Mouse (Mus musculus) heart, embryonic 16.5 days (tissue): ENCODE data around the gene Zfp874a. TPM values are rescaled to one million over a fixed set of nuclear protein-coding genes. Genes with fewer than 3 reads are reported as not detected.
"Not testable (repeated sequence)": the region's sequence is repeated elsewhere in the genome, so short reads cannot be mapped to it uniquely, and the experiment has no call there.

Source experiments
- ATAC-seq: fragments of 200-750 bp; cut with Nextera tagmentation; replicated peaks from 2 replicates; pipeline ENCODE4 v1.8.0; 2017; ENCODE audit warnings: moderate number of reproducible peaks; ENCODE audit not compliant: insufficient read depth, low FRiP score; ENCODE audit errors: extremely low read depth
- H3K27ac ChIP-seq: fragments of 300-500 bp; sonication (generic); 2 replicates; pipeline ENCODE4 v1.5.1; 2014; ENCODE audit warnings: mild to moderate bottlenecking, low read length, control low read depth, moderate library complexity
- H3K27me3 ChIP-seq: fragments of 300-500 bp; sonication (generic); 2 replicates; pipeline ENCODE4 v1.6.1; 2014; ENCODE audit warnings: low read length, mixed read lengths; ENCODE audit not compliant: control insufficient read depth, insufficient read depth
- H3K36me3 ChIP-seq: fragments of 300-500 bp; sonication (generic); 2 replicates; pipeline ENCODE4 v1.6.1; 2014; ENCODE audit not compliant: control insufficient read depth, insufficient read depth
- H3K4me1 ChIP-seq: fragments of 300-500 bp; sonication (generic); 2 replicates; pipeline ENCODE4 v1.6.1; 2014; ENCODE audit warnings: low read length, mixed read lengths; ENCODE audit not compliant: control insufficient read depth, insufficient read depth
- H3K4me2 ChIP-seq: fragments of 300-500 bp; sonication (generic); 2 replicates; pipeline ENCODE4 v1.6.1; 2014; ENCODE audit warnings: low read depth, mild to moderate bottlenecking, control low read depth, low read length
- H3K4me3 ChIP-seq: fragments of 300-500 bp; sonication (generic); 2 replicates; pipeline ENCODE4 v1.5.1; 2014; ENCODE audit warnings: mild to moderate bottlenecking, control low read depth, low read length
- H3K9ac ChIP-seq: fragments of 300-500 bp; sonication (generic); 2 replicates; pipeline ENCODE4 v1.6.1; 2014; ENCODE audit warnings: low read length, control low read depth
- H3K9me3 ChIP-seq: fragments of 300-500 bp; sonication (generic); replicated peaks from 2 replicates; pipeline ENCODE4 v1.6.1; 2016; ENCODE audit warnings: low read length; ENCODE audit not compliant: control insufficient read depth
- WGBS: fragments of 180-500 bp; shearing (Covaris S2); extraction: QIAGEN DNeasy Blood & Tissue Kit; methylation state at CpG from one replicate; pipeline ENCODE4 v1.1.7; 2014; 5-methylcytosine and 5-hydroxymethylcytosine counted together
- polyA plus RNA-seq: library from polyadenylated mRNA; unstranded; fragments of >200 nt; fragmentation: Nextera tagmentation; extraction: Ambion mirVana; gene quantifications from 2 replicates; pipeline ENCODE4 v1.2.1, GENCODE M21; 2015

The Zfp874a gene
- polyA plus RNA-seq, 1 experiment from 2014 or later, result 6.0 TPM

GRCm38 (mm10) chr13:67463506-67464185 is 12.2 kb upstream of the Zfp874a start:
- not testable (repeated sequence) for H3K9me3 ChIP-seq, H3K36me3 ChIP-seq, H3K9ac ChIP-seq, ATAC-seq, H3K27ac ChIP-seq, H3K4me3 ChIP-seq, H3K4me2 ChIP-seq, H3K27me3 ChIP-seq, H3K4me1 ChIP-seq
- 76% methylated on average over 2 of the region's 5 CpGs for WGBS

- Histone ChIP-seq H3K9ac (peak overlapping the region; percentile 84), H3K4me3 (peak overlapping the region; percentile 71), H3K27ac (peak overlapping the region; percentile 65), H3K27me3 (no peaks in the 10 kb centered on the region), H3K4me2 (peak overlapping the region; percentile 85), H3K36me3 (peaks cover 2% of the 10 kb centered on the region), H3K4me1 (peaks cover 3% of the 10 kb centered on the region; the same call in 1 of the 2 replicates), H3K9me3 (no peaks in the 10 kb centered on the region)
- WGBS, result 8% methylated on average over 3 of the region's 3 CpGs
- ATAC-seq, result no peak
These were observed 541 bp upstream of the Zfp874a start for GRCm38 (mm10) chr13:67452021-67452309.

DNA sequence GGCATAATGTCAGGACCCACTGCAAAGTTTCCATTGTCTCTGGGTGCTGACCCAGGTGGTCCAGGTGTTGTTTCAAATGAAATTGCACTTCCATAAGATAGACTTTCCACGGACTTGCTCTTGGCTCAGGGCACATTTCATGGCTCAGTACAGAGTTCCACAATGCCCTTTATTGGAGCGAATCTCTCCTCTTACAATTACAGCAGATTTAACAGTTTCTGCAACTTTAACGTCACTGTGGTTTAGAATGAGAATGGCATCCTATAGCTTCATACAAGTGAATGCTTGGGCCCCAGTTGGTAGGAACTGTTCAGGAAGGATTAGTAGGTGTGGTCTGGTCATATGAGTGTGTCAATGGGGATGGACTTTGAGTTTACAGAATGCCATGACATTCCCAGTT is 14.3 kb downstream of the Zfp874a start:
- H3K9ac ChIP-seq, H3K36me3 ChIP-seq, H3K4me3 ChIP-seq, ATAC-seq, H3K4me2 ChIP-seq, H3K27me3 ChIP-seq, H3K27ac ChIP-seq, H3K9me3 ChIP-seq, H3K4me1 ChIP-seq: not testable (repeated sequence)
- 80% methylated on average over 1 of the region's 3 CpGs for WGBS

GRCm38 (mm10) chr13:67428116-67428515 is 23.3 kb downstream of the Zfp874a start:
- Histone ChIP-seq H3K9ac (no peak overlapping the region), H3K4me3 (no peak overlapping the region), H3K4me1 (no peaks in the 10 kb centered on the region), H3K36me3 (no peaks in the 10 kb centered on the region), H3K4me2 (no peak overlapping the region), H3K27me3 (no peaks in the 10 kb centered on the region), H3K27ac (no peak overlapping the region), H3K9me3 (no peaks in the 10 kb centered on the region)
- no peak for ATAC-seq
- WGBS, result 68% methylated on average over 3 of the region's 3 CpGs

- H3K4me1 ChIP-seq, H3K4me3 ChIP-seq, H3K27me3 ChIP-seq, ATAC-seq, H3K36me3 ChIP-seq, H3K4me2 ChIP-seq, H3K27ac ChIP-seq, H3K9ac ChIP-seq, H3K9me3 ChIP-seq: not testable (repeated sequence)
These were observed 25.7 kb downstream of the Zfp874a start for GRCm38 (mm10) chr13:67425699-67426098.

DNA sequence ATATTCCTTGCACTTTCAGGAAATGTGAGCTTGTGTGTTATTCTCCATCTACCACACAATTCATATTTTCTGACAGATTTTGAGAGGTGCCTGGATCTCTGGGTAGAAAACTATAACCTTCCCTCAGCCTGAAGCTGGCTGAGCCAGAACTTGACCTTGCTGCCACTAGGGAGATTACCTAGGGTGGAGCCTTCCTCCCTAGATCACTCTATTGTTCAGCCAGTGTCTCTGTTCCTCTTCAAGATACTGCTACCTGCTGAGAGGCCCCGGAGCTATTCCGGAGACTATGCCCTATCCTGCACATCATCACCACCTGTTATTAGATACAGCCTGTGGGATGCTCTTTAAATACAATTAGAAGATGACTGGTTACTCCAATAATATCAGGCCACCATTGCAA is 28.9 kb downstream of the Zfp874a start:
- H3K4me2 ChIP-seq, H3K9ac ChIP-seq, H3K4me3 ChIP-seq, ATAC-seq, H3K27me3 ChIP-seq, H3K9me3 ChIP-seq, H3K4me1 ChIP-seq, H3K36me3 ChIP-seq, H3K27ac ChIP-seq: not testable (repeated sequence)
- WGBS, result 56% methylated on average over 2 of the region's 2 CpGs

DNA sequence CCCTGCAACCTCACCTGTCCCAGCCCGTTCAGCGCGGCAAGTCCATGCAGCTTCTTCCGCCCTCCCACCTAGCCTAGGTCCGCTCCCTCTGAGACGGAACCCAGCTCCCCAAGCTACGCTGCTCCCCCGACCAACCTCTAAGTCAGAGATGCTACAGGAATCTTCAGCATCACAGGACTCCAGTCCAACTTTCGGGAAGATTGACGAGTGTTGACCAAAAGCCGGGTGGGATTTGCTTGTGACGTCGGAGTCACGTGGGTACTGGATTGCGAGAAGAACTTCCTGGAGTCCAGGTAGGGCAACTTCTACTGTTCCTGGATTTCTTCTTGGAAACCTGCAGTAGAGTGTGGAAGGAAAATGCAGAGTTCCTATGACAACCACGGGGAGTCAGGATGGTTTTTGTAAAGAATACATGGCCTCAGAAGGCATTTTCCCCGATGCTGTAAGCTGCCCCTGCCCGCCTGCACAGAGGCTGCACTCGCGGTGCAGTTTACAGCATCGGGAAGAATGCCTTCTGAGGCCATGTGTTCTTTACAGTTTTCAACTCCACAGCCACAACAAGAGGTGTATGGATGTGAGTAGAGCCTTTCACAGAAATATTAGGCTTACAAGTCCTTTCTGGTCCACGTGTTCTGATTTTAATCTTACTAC is 30.1 kb downstream of the Zfp874a start, which contains the start of gene Zfp459:
TSS of gene Zfp459 (minus strand) at position 212 of the 651 bp plus-strand sequence.
- no peaks in the 10 kb centered on the region for H3K9me3 ChIP-seq
- WGBS, result 2% methylated on average over 22 of the region's 22 CpGs
- no peak within 1 kb of the TSS for H3K27ac ChIP-seq
- peak within 1 kb of the TSS; percentile 97 for H3K4me2 ChIP-seq
- 0 out of 2 replicates have a peak, but pooled peaks cover 3% of the 10 kb centered on the region for H3K4me1 ChIP-seq
- ATAC-seq, result peak; percentile 55
- no peaks in the 10 kb centered on the region for H3K36me3 ChIP-seq
- H3K27me3 ChIP-seq, result no peaks in the 10 kb centered on the region
- peak within 1 kb of the TSS; percentile 83 for H3K4me3 ChIP-seq
- peak within 1 kb of the TSS; percentile 76 for H3K9ac ChIP-seq

DNA sequence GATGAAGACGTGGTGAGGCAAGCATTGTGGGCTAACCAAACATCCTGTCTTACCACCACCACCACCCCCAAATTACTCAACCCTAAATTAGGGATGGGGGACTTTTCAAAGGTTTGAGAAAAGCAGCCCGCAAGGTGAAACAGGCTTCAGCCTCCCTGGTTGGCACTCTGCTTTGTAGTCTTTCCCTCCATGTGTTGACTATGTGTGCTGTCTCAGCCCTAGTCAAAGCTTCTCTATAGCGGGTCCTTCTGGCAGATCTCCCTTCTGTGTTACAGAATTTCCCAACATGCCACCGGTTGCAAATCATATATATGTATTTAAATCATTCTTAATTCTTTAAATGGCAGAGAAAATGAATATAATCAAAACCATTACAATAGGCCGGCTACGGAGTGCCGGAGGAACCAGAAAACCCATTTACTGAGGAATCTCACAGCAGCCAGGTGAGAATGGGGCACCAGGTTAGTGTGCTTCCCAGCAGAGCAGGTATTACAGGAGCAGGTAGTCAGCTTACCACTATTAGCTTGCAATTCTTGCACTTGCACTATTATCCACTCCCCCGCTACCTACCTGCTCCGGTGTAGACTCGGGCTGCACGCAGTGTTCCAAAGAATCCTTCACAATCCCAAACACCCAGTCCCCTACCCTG is 30.7 kb downstream of the Zfp874a start:
- 34% methylated on average over 11 of the region's 11 CpGs for WGBS
- H3K4me1 ChIP-seq, result 0 out of 2 replicates have a peak, but pooled peaks cover 3% of the 10 kb centered on the region
- peak overlapping the region; percentile 83 for H3K4me3 ChIP-seq
- H3K27ac ChIP-seq, result no peak overlapping the region
- peak overlapping the region; percentile 97 for H3K4me2 ChIP-seq
- H3K9me3 ChIP-seq, result no peaks in the 10 kb centered on the region
- no peak; the same call in 1 of the 2 replicates for ATAC-seq
- peak overlapping the region; percentile 76 for H3K9ac ChIP-seq
- no peaks in the 10 kb centered on the region for H3K36me3 ChIP-seq
- H3K27me3 ChIP-seq, result no peaks in the 10 kb centered on the region

DNA sequence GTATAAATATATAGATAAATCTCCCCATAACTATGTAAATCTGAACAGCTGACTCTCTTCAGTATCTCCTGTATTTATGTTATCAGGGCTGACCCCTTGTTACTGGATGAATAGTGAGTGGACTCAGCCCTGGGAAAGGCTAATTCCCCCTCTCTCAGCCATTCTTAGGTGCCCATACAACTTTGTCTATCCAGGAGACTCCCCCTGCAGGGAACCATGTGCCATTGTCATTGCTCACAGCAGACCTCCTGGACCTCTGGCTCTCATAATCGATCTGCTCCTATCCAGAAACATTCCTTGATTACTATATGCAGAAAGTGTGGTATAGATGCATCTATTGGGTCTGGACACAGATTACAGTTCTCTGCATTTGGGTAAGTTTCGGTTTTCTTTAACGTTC is 34.6 kb downstream of the Zfp874a start:
- Histone ChIP-seq H3K9me3 (no peaks in the 10 kb centered on the region), H3K27me3 (no peaks in the 10 kb centered on the region), H3K9ac (no peak overlapping the region), H3K4me2 (no peak overlapping the region), H3K36me3 (no peaks in the 10 kb centered on the region), H3K4me3 (no peak overlapping the region), H3K27ac (no peak overlapping the region), H3K4me1 (0 out of 2 replicates have a peak, but pooled peaks cover 3% of the 10 kb centered on the region)
- 78% methylated on average over 3 of the region's 3 CpGs for WGBS
- no peak for ATAC-seq
